Mouse (Mus musculus): ENCODE results near the gene Serp1.

The Serp1 gene

DNA sequence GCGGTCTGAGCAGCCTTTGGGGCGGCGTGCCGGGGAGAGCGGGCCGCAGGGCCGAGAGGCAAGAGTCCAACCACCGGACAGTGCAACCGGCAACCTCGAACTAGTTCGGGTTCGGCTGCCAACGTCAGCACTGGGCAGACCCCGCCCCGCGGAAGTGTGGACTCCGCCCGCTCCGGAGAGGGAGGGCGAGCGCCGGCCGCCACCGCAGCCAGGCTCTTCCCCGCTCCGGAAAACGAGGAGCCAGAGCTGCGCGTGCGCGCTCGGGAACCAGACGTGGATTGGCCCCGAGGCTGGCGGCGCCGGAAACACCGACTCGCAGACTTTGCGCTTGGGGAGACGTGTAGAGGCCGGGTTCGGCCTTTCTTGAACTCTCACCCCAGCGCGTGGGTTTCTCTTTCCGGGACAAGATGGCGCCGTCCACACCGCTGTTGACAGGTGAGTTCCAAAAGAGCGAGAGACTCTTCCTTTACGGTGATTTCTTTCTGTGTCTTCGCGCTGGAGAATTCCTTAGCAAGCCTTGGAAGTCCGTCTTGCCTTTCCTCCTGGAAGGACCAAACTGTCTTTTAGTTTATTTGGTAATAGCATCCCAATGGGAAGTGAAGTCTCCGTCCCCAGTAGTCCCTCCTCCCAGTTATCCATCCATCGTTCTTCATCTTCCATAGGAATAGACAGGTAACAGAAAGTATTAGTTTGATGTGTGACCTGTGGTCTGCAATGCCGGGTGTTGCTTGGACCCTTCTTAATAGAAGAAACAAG lies at the start of gene Serp1, which contains the start of gene Eif2a:
Gene Serp1 (minus strand): TSS at position 241 of the 756 bp plus-strand sequence.
Gene Eif2a (plus strand): TSS at position 170 of the 756 bp plus-strand sequence.
- peak; percentile 98 to 99 for DNase-seq

DNA sequence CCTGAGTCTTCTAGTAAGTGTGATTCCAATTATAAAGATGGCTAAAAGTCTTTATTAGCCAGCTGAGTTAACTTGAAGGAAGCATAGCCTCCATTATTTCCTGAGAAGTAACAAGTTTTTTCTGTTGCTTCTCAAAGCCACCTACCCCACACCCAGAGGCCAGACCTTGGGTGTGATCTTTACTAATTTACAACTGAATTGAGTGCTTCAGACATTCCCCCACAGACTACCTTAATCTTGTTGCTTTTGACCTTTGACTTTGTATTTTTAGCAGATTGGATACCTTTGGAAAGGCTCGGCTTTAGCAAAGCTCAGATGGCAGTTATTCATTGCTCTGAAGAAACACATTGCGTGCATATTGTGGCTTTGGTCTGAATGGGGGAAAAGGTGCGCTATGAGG lies 45.1 kb upstream of the Serp1 start:
- no peak for DNase-seq

DNA sequence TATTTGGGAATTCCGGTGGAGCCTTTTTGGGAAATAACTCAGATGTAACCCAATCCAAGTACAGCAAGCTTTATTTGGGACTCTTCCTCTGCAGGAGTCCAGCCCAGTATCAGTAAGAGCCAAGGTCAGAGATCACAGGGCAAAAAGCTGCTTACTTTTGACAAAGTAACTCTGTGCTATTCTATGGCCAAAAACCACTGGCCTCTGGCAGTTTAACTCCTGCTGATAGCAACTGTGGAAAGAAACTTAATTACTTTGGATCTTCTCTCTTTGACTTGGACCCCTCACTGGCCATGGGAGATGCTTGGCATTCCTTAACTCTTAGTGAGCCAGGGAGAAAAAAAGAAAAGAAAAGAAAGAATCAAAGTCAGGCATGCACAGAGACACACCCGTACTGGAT lies 35.7 kb upstream of the Serp1 start:
- DNase-seq = no peak

DNA sequence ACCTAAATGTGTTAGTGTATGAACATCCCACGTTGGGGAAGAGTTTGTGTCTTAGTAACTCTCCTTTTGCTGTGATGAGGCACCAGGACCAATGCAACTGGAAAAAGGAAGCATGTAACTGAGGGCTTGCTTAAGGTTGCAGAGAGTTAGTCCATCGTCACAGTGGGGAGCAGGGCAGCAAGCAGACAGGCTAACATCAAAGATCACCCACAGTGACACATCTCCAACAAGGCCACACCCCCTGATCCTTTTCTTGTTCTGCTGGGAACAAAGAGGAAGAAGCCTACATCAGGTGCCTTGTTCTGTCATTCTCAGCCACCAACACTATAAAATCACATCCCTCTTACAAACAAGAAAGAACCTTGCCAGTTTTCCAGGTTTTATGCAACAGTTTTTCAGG lies 34.2 kb upstream of the Serp1 start:
- DNase-seq = no peak

DNA sequence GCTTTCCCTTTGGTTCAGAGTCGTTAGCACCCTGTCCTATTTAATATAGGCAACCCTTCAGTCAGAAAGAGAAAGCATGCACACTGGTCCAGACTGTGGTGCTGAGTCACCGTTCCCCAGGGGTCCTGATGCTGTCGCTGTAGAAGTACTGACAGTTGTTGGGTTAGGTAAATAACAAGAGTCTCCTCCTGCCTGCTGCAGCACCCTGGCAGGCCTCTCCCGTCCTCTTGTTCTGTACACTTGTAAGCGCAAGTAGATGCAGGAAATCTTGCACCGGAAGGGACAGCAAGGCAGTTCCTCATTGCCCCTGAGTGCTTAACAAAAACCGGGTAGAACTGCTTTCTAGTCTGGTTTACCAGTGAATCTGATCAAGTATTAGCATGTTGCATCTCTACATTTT lies 31.0 kb upstream of the Serp1 start:
- no peak for DNase-seq

DNA sequence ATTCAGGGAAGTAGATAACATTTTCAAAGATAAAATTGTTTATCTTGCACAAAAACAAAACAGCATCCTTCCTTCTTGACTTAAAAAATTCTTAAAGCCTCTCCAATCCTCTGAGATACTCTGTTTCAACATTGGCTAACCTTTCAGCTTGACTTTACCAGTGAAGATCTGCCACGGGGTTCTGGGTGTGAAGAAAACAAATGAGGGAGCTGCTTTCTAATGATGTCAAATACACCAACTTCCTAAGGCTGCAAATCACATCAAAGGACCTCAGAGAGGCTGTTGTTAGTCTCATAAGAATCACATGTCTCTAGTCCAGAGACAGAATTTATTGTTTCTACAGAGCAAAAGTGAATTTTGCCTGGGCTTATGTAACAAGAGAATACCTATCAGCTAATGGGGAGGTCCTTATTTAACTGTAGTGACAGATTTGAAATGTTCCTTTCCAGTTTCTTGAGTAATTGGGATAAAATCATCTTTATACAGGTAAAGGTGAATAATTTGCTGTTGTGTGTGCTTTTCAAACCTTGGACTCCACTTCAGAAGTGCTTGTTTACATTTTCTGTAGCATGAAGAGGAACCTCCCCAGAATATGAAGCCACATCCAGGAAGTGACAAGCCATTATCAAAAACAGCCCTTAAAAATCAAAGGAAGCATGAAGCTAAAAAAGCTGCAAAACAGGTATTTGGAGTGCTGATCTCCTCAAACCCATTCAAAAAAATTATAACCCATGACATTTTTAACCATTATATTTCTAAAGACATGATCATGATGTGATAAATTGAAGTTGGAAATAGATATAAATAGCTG lies 26.5 kb upstream of the Serp1 start:
- DNase-seq = no peak

DNA sequence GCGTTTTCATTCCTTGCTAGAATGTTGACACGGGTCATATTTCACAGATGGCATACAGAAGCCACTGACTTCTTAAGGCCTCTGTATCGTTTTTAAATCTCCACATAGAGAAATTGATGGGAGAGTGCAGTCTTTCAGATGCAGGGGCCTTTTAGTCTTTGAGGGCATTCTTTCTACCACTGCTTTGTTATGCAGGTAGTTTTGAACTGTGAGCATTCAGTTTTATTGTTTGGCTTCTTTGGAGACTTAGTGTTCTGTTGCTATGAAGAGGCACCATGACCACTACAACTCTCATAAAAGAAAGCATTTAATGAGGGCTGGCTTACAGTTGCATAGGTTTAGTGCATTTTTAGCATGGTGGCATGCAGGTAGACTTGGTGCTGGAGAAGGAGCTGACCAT lies 10.9 kb upstream of the Serp1 start:
- no peak for DNase-seq

DNA sequence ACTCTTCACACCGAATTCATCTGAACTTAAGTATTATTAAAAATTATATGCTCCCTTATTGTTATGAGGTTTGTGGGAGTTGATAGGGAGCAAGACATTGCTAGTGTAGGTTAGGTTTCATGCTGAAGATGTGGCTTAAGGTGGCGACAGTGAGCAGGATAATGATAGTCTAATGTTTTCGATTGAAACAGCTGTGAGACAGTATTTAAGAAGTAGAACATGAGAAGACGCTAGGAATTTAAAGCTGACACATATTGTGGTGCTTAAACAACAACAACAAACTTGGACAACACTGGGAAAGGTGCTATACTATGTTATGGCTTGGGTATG lies 681 bp upstream of the Serp1 start:
- DNase-seq = no peak

DNA sequence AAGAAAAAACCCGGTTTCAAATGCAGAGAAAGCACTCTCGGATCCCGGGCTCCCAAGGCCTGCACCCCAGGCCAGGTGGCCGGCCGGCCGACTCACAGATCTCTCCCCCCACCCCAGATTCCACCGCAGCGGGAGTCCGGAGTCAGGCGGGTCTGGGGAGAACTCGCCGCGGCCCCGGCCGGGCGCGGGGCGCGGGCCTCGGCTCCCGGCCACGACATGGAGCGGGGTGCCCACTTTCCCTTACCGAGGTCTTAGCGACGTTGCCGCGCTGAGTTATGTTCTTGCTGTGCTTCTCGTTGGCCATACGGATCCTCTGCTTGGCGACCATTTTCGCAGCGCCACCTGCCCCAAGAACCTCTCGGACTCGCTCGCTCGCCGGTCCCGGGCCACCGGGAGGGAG lies 526 bp downstream of the Serp1 start:
- no peak for DNase-seq

DNA sequence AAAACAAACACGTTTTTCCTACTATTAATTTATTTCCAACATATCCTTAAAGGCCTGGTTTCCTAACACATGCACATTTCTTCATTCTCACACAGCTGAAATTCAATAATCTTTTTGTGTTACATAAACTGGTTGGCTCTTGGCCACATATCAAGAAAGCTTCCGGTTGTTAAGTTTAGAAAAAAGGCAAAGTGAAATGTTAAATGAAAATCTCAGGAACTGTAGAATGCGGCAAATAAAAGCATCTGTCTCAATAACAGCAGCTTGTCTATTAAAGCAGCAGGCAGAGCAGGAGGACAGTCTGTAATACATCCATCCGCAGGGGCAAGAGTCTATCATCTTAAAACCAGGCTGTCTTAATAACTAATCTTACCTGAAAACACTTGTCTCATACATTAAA lies 1.4 kb downstream of the Serp1 start:
- no peak for DNase-seq

DNA sequence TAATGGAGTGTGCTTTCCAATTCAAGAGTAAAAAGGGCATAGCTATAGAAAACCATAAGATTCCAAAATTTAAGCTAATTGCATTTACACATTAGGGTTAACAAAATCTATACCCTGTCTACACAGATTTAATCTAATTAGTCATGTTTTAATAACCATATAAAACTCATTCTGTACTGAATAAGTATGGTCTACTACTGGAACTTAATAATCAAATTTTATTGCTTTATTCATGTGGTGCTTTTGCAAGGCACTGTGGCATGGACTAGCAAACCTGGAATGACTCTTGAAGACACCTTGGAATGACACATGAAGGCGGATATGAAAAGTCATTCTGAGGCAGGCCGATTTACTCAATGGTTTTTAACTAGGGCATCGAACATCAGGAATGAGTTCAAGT lies 2.3 kb downstream of the Serp1 start:
- DNase-seq = no peak

DNA sequence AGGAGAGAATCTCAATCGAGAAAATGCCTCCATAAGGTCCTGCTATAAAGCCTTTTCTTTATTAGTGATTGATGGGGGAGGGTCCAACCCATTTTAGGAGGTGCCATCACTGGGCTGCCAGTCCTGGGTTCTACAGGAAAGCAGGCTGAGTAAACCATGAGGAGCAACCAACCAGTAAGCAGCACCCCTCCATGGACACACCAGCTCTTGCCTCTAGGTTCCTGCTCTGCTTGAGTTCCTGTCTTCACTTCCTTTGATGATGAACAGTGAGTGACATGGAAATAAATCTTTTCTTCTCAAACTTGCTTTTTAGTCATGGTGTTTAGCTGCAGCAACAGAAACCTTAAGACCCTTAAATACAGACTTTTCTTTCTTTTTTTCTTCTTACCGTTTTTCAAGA lies 4.3 kb downstream of the Serp1 start:
- DNase-seq = no peak

DNA sequence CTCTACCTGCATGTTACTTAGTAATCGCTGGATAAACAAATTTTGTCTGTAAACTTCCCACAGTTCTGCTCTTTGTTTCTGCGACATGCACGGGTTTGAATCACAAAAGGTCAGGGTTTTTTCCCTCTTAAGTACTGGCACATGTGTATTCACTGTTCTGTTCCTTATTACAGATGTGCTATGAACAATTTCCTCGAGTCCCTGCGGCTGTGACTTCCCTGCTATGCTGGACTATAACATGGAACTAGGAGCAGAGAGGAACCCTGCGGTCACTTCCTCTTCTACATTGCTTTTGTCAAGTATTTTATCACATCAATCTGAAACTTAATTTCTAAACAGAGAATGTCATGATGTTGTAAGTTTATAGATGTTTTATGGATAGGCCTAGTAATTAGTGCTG lies 5.4 kb downstream of the Serp1 start:
- DNase-seq = no peak

DNA sequence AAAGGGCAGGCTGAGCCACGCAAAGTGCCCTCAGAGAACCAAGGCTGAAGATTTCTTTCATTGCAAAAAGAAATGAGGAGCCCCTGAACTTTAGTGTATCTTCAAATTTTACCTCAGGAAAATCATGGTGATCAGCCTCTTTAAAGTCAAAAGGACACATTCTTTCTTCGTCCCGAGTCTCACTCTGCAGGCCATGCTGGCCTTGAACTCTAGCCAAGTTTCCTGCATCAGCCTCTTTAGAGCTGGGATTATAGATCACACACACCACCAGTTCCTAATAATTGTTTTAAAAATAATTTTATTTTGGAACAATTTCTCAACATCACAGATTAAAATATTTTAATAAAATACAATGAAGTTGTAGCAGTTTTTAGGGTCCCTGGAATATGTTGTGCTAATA lies 6.2 kb downstream of the Serp1 start:
- DNase-seq = no peak

DNA sequence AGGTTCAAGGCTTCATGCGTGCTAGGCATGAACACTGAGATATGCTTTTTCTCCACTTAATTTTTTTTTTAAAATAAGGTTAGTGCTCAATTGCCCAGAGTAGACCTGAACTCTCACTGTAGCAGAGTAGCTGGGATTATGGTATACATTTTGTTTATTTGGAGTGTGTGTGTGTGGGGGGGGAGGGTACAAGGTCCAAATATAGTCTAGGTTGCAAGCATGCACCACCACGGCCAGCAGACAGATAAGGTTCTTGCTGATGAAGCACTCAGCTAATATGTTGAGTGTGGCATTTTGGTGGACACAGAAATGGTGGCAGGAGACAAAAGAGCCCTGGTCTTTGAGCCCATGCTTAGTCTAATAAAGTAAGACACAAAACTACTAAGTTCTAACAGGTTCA lies 6.7 kb downstream of the Serp1 start:
- DNase-seq = no peak

DNA sequence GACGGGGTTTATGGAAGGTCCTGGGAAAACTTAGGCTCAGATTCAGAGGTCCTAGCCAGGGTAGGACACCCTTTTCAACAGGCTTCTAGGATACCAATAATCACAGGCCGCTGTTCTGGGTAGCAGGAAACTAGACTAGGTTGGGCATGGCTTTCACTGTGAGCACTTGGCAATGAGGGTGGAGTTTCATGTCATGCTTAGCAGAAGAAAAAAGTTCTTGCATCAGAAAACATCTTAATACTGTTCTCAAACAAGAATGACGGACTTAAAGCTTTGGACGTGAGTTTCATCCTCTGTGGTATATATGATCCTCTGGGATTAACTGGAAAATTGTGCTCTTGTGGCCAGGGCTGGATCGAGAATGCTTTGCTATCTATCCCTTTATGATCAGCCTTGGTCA lies 7.9 kb downstream of the Serp1 start:
- no peak for DNase-seq

DNA sequence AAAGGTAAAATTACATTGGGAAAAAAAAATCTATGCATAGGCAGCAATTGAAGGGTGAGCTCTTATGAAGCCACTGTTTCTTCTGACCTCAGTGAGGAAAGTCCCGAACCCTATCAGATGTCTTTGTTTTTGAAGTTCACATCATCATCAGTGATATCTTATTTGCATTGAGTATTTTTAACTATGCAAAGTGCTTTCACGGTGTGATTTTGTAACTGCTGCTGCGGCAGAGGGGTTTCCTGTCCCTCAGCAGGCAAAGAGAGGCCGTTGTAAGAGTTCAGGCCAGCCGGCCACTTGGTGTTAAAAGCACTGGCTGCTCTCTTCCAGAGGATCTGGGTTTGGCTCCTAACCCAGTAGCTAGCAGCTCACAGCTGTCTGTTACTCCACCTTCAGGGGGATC lies 8.4 kb downstream of the Serp1 start:
- peak in 1 of 2 experiments; percentile 27 for DNase-seq

DNA sequence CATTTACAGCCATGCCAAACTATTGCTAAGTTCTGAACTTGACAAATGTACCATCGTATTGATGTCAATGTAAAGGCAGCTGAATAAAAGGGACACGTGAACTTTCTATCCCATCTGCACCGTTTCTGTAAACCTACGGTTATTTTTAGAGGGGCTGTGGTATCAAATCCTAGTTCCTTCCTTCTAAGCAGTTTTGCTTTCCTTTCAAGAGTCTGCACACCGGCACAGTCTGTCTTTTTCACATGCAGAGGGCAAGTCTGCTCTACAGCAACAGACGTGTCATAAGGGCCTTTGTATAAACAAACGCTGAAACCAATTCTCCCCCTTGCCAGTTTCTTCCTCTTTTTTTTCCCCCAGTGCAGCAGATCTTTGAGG lies 9.1 kb downstream of the Serp1 start:
- peak; percentile 12 to 20 for DNase-seq

DNA sequence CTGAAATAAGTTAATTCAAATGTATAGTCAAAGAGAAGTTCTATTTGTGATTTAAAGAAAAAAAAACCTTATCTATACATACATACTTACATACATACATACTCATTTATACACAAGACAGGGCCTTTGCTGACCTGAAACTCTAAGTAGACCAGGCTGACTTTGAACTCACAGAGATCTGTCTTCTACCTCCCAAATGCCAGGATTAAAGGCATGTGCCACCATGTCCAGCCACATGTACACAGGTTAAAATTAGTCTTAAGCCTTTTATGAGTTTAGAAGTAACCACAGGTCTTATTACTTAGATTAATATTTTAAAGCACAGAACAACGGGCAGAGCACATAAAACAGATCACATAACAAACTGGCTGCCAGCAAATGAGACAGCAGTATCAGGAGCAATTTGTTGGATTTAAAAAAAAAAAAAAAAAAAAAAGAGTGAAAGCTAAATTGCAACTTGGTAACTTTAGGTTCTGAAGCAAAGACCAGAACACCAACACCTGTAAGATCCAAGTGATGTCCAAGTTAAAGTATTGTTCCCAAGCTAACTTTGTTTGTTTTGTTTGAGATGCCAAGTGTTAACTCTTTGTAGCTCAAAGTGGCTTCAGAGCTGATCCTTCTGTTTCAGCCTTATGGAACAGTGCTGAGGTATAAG lies 9.6 kb downstream of the Serp1 start:
- no peak for DNase-seq

DNA sequence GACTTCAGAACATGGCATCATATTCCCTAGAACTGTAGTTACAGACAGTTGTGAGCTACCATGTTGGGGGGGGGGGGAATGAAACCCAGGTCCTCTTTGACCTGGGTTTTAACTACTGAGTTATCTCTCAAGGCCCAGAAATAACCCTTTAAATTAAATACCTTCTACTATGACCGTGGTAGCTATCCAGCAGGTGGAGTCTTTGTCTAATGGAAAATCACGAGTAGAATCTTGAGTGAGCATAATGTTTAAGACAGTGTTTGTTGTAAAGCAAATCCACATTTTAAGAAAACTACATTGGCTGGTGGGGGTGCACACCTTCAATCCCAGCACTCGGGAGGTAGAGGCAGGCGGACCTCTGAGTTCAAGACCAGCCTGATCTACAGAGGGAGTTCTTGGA lies 12.2 kb downstream of the Serp1 start:
- DNase-seq = no peak

DNA sequence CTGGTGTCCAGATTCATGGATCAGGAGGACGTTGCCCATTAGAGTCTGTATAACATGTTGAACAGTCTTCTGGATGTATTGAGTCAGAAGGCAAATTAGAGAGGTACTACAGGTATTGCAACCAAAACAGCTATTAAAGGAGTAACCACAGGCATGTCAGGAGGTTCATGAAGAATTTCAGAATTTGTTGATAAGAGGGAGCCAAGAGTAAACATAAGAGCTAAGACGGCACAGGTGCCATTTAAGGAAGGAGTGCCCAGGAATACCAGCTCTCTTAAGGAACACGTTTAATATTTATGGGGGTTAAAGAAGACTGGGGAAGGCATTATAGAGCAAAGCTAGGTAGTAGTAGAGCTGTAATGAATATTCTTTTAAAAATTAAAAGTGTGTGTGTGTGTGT lies 13.0 kb downstream of the Serp1 start:
- DNase-seq = no peak

DNA sequence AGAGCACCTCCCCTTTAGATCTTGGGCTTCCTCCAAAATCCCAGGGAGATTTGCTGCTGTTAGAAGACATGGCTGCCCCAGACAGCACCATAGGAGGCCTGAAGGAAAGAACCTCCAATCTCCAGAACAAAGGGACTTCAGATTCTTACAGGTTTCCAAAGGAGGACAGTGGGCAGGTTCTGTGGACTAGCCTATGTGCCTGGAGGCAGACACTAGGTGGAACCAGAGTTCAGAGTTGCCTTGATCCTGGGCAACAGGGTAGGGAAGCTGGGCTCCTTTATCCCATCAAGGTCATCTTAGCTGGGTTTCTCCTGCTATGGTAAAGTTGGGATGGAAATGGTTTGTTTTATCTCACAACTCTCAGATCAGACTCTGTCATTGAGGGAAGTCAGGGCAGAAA lies 14.1 kb downstream of the Serp1 start:
- DNase-seq = peak in 1 of 2 experiments; percentile 31

DNA sequence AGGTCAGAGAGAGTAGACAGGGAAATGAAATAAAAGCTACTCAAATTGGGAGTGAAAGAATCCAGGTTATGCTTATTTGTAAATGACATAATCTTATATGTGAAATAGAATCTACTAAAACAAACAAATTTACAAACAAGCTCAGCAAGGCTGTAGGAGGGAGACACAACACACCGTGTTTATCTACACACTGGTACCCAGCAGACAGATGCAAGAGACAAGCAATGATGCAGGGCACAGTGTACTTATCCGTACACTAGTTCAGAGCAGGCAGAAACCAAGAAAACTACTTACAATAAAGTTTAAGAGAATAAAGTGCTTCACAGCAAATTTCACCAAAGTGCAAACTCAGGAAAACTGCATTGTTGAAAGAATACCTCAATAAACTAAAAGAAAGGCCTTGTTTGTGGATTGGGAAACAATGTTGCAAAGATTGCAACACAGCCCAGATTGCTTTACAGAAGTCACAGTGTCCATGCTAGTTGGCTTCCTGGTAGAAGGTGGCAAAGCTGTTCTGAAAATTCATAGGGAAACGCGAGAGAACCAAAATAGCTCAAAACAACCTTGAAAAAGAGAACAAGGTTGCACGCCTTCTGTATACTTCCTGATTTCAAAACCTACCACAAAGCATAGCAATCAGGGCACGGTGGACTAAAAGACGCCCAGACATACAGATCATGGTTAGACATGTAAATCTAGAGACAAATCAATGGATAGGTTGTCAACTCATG lies 17.5 kb downstream of the Serp1 start:
- DNase-seq = peak in 1 of 2 experiments; percentile 24

Measured in lung, postnatal 4 days (tissue).